Mouse (Mus musculus) MEL (cell line): ENCODE measurements around the gene Fto.

ENCODE experiments used
- BHLHE40 ChIP-seq: IDR thresholded peaks from 2 replicates; pipeline ENCODE4 v1.6.1; 2012; ENCODE audit warnings: low read depth, mild to moderate bottlenecking, inconsistent platforms, low read length, improper control_type of control experiment, borderline replicate concordance
- CTCF ChIP-seq, 3 experiments: IDR thresholded peaks in 2 of 3; conservative IDR thresholded peaks in 1 of 3; 2 replicates each; pipeline ENCODE4 v1.5.1; 2011 to 2012; ENCODE audit warnings: low read length in 3 of 3, low read depth in 2 of 3, mild to moderate bottlenecking in 2 of 3, improper control_type of control experiment in 1 of 3, inconsistent platforms in 1 of 3, mixed read lengths in 1 of 3, moderate library complexity in 1 of 3; ENCODE audit not compliant: control insufficient read depth in 1 of 3, insufficient read depth in 1 of 3, poor library complexity in 1 of 3, severe bottlenecking in 1 of 3
- EP300 ChIP-seq, 2 experiments: IDR thresholded peaks; 2 replicates each; pipeline ENCODE4 v1.6.1; 2011; ENCODE audit warnings: improper control_type of control experiment in 2 of 2, low read length in 2 of 2, low read depth in 1 of 2, mild to moderate bottlenecking in 1 of 2
- HCFC1 ChIP-seq: IDR thresholded peaks from 2 replicates; pipeline ENCODE4 v1.6.1; 2012; ENCODE audit warnings: low read depth, mild to moderate bottlenecking, inconsistent platforms, low read length, improper control_type of control experiment, moderate library complexity
- KAT2A ChIP-seq: conservative IDR thresholded peaks from 2 replicates; pipeline ENCODE4 v1.6.1; 2012; ENCODE audit warnings: low read depth, low read length, improper control_type of control experiment, inconsistent platforms
- MAFK ChIP-seq: IDR thresholded peaks from 2 replicates; pipeline ENCODE4 v1.6.1; 2011; ENCODE audit warnings: low read depth, mild to moderate bottlenecking, low read length, improper control_type of control experiment, borderline replicate concordance
- MAX ChIP-seq: IDR thresholded peaks from 2 replicates; pipeline ENCODE4 v1.6.1; 2011; ENCODE audit warnings: low read length, improper control_type of control experiment
- POLR2A ChIP-seq, 2 experiments: IDR thresholded peaks; 2 replicates each; pipeline ENCODE4 v1.6.1; 2011 to 2012; ENCODE audit warnings: low read length in 2 of 2, mild to moderate bottlenecking in 2 of 2, control low read depth in 1 of 2, improper control_type of control experiment in 1 of 2, low read depth in 1 of 2, moderate library complexity in 1 of 2; ENCODE audit not compliant: control insufficient read depth in 1 of 2, insufficient read depth in 1 of 2, poor library complexity in 1 of 2
- POLR2AphosphoS2 ChIP-seq: IDR thresholded peaks from 2 replicates; pipeline ENCODE4 v1.6.1; 2011; ENCODE audit warnings: low read length, improper control_type of control experiment
- TCF12 ChIP-seq: IDR thresholded peaks from 2 replicates; pipeline ENCODE4 v1.6.1; 2014; ENCODE audit warnings: low read depth, mild to moderate bottlenecking, inconsistent platforms, low read length, improper control_type of control experiment, moderate library complexity
- ZC3H11A ChIP-seq: IDR thresholded peaks from 2 replicates; pipeline ENCODE4 v1.6.1; 2012; ENCODE audit warnings: low read depth, mild to moderate bottlenecking, inconsistent platforms, low read length, improper control_type of control experiment
- ZMIZ1 ChIP-seq: IDR thresholded peaks from 2 replicates; pipeline ENCODE4 v1.6.1; 2012; ENCODE audit warnings: low read depth, mild to moderate bottlenecking, inconsistent platforms, low read length, improper control_type of control experiment, moderate library complexity

DNA sequence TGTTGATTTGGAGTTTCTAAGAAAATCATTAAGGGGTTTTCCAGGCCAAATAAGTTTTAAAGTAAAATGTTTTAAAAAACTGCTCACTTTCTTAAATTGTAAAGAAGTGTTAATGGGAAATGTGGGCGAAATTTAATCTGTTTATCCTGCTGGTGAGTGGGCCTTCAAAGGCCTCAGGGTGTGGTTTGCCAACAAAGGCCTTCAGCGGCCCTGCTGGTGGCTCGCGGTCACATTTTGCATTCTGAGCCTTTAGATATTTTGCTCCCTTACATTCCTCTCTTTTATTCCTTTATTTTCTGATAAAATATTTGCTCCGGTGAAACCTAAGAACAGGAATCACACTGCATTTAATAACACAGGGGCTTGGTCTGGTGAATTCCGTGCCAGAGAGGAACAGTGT lies 64.0 kb downstream of the Fto start:
- TF ChIP-seq TCF12 (no peak), ZC3H11A (no peak), HCFC1 (no peak), CTCF (IDR thresholded peaks at IDR 0.05 in 2 of 3, conservative IDR thresholded peaks at IDR 0.05 in 1 of 3; ENCODE audit: control insufficient read depth in 1 of 3, insufficient read depth in 1 of 3, low read depth in 2 of 3, low read length in 3 of 3, poor library complexity in 1 of 3, severe bottlenecking in 1 of 3) (no peak), BHLHE40 (no peak), POLR2A (IDR thresholded peaks at IDR 0.05; ENCODE audit: control insufficient read depth in 1 of 2, insufficient read depth in 1 of 2, low read depth in 1 of 2, low read length in 2 of 2, poor library complexity in 1 of 2) (no peak), EP300 (IDR thresholded peaks at IDR 0.05; ENCODE audit: low read depth in 1 of 2, low read length in 2 of 2) (no peak), ZMIZ1 (no peak), MAX (no peak), KAT2A (no peak), POLR2AphosphoS2 (no peak), MAFK (no peak)
